Mouse (Mus musculus) embryo, embryonic 11 days (tissue): ENCODE measurements at regions not wholly inside any gene's neighbourhood (a gene's known extent, or its start where the extent isn't known, plus 50 kb on each side); places are given as distances from the start of the nearest gene placed in this dataset.
"Not testable (repeated sequence)": the region's sequence is repeated elsewhere in the genome, so short reads cannot be mapped to it uniquely, and the experiment has no call there.

ENCODE experiments used
- DNase-seq: peaks from one replicate; pipeline ENCODE4 v3.0.0-alpha.2; 2015

GRCm38 (mm10) chr3:21974766-21975165, 101.7 kb upstream of the Tbl1xr1 start:
- no peak for DNase-seq

GRCm38 (mm10) chr3:21977775-21978174, 98.7 kb upstream of the Tbl1xr1 start:
- no peak for DNase-seq

GRCm38 (mm10) chr3:21982991-21983390, 93.5 kb upstream of the Tbl1xr1 start:
- no peak for DNase-seq

- no peak for DNase-seq
Observed at GRCm38 (mm10) chr3:21983993-21984725, 92.3 kb upstream of the Tbl1xr1 start.

GRCm38 (mm10) chr3:21984807-21985206, 91.6 kb upstream of the Tbl1xr1 start:
- DNase-seq: no peak

GRCm38 (mm10) chr3:21986164-21986892, 90.1 kb upstream of the Tbl1xr1 start:
- no peak for DNase-seq

GRCm38 (mm10) chr3:21986893-21987250, 89.6 kb upstream of the Tbl1xr1 start:
- DNase-seq: no peak

- no peak for DNase-seq
Observed at GRCm38 (mm10) chr3:21987455-21988009, 88.9 kb upstream of the Tbl1xr1 start.

GRCm38 (mm10) chr3:21988010-21988531, 88.4 kb upstream of the Tbl1xr1 start:
- DNase-seq: no peak

GRCm38 (mm10) chr3:21990526-21990925, 85.9 kb upstream of the Tbl1xr1 start:
- no peak for DNase-seq

GRCm38 (mm10) chr3:21991681-21992152, 84.7 kb upstream of the Tbl1xr1 start:
- DNase-seq: no peak

GRCm38 (mm10) chr3:21992203-21992602, 84.2 kb upstream of the Tbl1xr1 start:
- DNase-seq: no peak

- DNase-seq: no peak
Observed at GRCm38 (mm10) chr3:21993961-21994360, 82.5 kb upstream of the Tbl1xr1 start.

- DNase-seq: no peak
Observed at GRCm38 (mm10) chr3:21995566-21996391, 80.7 kb upstream of the Tbl1xr1 start.

GRCm38 (mm10) chr3:21997387-21997786, 79.1 kb upstream of the Tbl1xr1 start:
- DNase-seq: no peak

- DNase-seq: no peak
Observed at GRCm38 (mm10) chr3:22005456-22005855, 71.0 kb upstream of the Tbl1xr1 start.

- no peak for DNase-seq
Observed at GRCm38 (mm10) chr3:22006113-22006512, 70.3 kb upstream of the Tbl1xr1 start.

GRCm38 (mm10) chr3:22006651-22007050, 69.8 kb upstream of the Tbl1xr1 start:
- no peak for DNase-seq

- DNase-seq: no peak
Observed at GRCm38 (mm10) chr3:22007736-22008135, 68.7 kb upstream of the Tbl1xr1 start.

- DNase-seq: no peak
Observed at GRCm38 (mm10) chr3:22008432-22008831, 68.0 kb upstream of the Tbl1xr1 start.

- DNase-seq: no peak
Observed at GRCm38 (mm10) chr3:22009898-22010699, 66.4 kb upstream of the Tbl1xr1 start.

- DNase-seq: not testable (repeated sequence)
Observed at GRCm38 (mm10) chr3:22010700-22010991, 65.8 kb upstream of the Tbl1xr1 start.
